Mouse (Mus musculus) limb, embryonic 15.5 days (tissue): ENCODE results near the gene Gm20532. TPM values are rescaled to one million over a fixed set of nuclear protein-coding genes. Genes with fewer than 3 reads are reported as not detected.

Source experiments
- ATAC-seq: fragments of 200-750 bp; cut with Nextera tagmentation; 2 replicates; pipeline ENCODE4 v1.8.0; 2017; ENCODE audit warnings: low read depth, moderate TSS enrichment; ENCODE audit not compliant: insufficient number of reproducible peaks, low FRiP score, low TSS enrichment
- H3K27ac ChIP-seq: fragments of 300-500 bp; sonication (generic); 2 replicates; pipeline ENCODE4 v1.5.1; 2015; ENCODE audit warnings: moderate library complexity, mild to moderate bottlenecking, inconsistent platforms
- H3K27me3 ChIP-seq: fragments of 300-500 bp; sonication (generic); 2 replicates; pipeline ENCODE4 v1.6.1; 2015; ENCODE audit warnings: inconsistent platforms
- H3K36me3 ChIP-seq: fragments of 300-500 bp; sonication (generic); 2 replicates; pipeline ENCODE4 v1.6.1; 2015; ENCODE audit warnings: inconsistent platforms
- H3K4me1 ChIP-seq: fragments of 300-500 bp; sonication (generic); 2 replicates; pipeline ENCODE4 v1.6.1; 2015; ENCODE audit warnings: inconsistent platforms
- H3K4me2 ChIP-seq: fragments of 300-500 bp; sonication (generic); 2 replicates; pipeline ENCODE4 v1.6.1; 2015; ENCODE audit warnings: mild to moderate bottlenecking, inconsistent platforms
- H3K4me3 ChIP-seq: fragments of 300-500 bp; sonication (generic); 2 replicates; pipeline ENCODE4 v1.5.1; 2015; ENCODE audit warnings: mild to moderate bottlenecking, inconsistent platforms
- H3K9ac ChIP-seq: fragments of 300-500 bp; sonication (generic); 2 replicates; pipeline ENCODE4 v1.6.1; 2015; ENCODE audit warnings: inconsistent platforms
- H3K9me3 ChIP-seq: fragments of 300-500 bp; sonication (generic); 2 replicates; pipeline ENCODE4 v1.6.1; 2016; ENCODE audit warnings: inconsistent platforms
- WGBS: fragments of 180-500 bp; shearing (Covaris S2); methylation state at CpG from one replicate; pipeline ENCODE4 v1.1.7; 2015; 5-methylcytosine and 5-hydroxymethylcytosine counted together
- polyA plus RNA-seq: library from polyadenylated mRNA; unstranded; fragments of >200 nt; fragmentation: Nextera tagmentation; extraction: Ambion mirVana; gene quantifications from 2 replicates; pipeline ENCODE4 v1.2.1, GENCODE M21; 2015

Gene Gm20532
- polyA plus RNA-seq, 1 experiment from 2014 or later = not detected

GRCm38 (mm10) chr2:26589284-26589683 is 2.8 kb downstream of the Gm20532 start:
- Histone ChIP-seq H3K36me3 (peaks cover 26% of the 10 kb centered on the region), H3K4me2 (no peak overlapping the region), H3K27ac (no peak overlapping the region), H3K4me3 (no peak overlapping the region), H3K4me1 (peaks cover 25% of the 10 kb centered on the region), H3K9ac (no peak overlapping the region), H3K27me3 (no peaks in the 10 kb centered on the region), H3K9me3 (no peaks in the 10 kb centered on the region)
- 86% methylated on average over 10 of the region's 10 CpGs for WGBS
- ATAC-seq = no peak

GRCm38 (mm10) chr2:26590282-26590681 is 3.8 kb downstream of the Gm20532 start:
- H3K4me2 ChIP-seq = no peak overlapping the region
- no peaks in the 10 kb centered on the region for H3K27me3 ChIP-seq
- WGBS = 93% methylated on average over 7 of the region's 7 CpGs
- no peak for ATAC-seq
- 0 out of 2 replicates have a peak overlapping the region, but pooled peaks have one; percentile 5 for H3K27ac ChIP-seq
- H3K4me3 ChIP-seq = no peak overlapping the region
- H3K9me3 ChIP-seq = no peaks in the 10 kb centered on the region
- H3K4me1 ChIP-seq = peaks cover 25% of the 10 kb centered on the region
- H3K9ac ChIP-seq = no peak overlapping the region
- peaks cover 35% of the 10 kb centered on the region for H3K36me3 ChIP-seq

GRCm38 (mm10) chr2:26590962-26591361 is 4.5 kb downstream of the Gm20532 start:
- Histone ChIP-seq H3K9me3 (no peaks in the 10 kb centered on the region), H3K36me3 (peaks cover 42% of the 10 kb centered on the region), H3K27me3 (no peaks in the 10 kb centered on the region), H3K4me3 (no peak overlapping the region), H3K27ac (no peak overlapping the region), H3K9ac (no peak overlapping the region), H3K4me2 (no peak overlapping the region), H3K4me1 (peaks cover 25% of the 10 kb centered on the region)
- no peak for ATAC-seq
- WGBS = 86% methylated on average over 7 of the region's 7 CpGs

- Histone ChIP-seq H3K9me3 (no peaks in the 10 kb centered on the region), H3K9ac (no peak overlapping the region), H3K4me3 (no peak overlapping the region), H3K27me3 (no peaks in the 10 kb centered on the region), H3K36me3 (peaks cover 46% of the 10 kb centered on the region), H3K27ac (no peak overlapping the region), H3K4me1 (peaks cover 21% of the 10 kb centered on the region), H3K4me2 (no peak overlapping the region)
- no peak for ATAC-seq
- 82% methylated on average over 12 of the region's 12 CpGs for WGBS
Observed at GRCm38 (mm10) chr2:26591416-26591815, 5.0 kb downstream of the Gm20532 start.

GRCm38 (mm10) chr2:26593211-26594021 is 7.0 kb downstream of the Gm20532 start:
- H3K4me2 ChIP-seq = no peak overlapping the region
- H3K4me3 ChIP-seq = no peak overlapping the region
- H3K36me3 ChIP-seq = peaks cover 46% of the 10 kb centered on the region
- no peaks in the 10 kb centered on the region for H3K27me3 ChIP-seq
- H3K9me3 ChIP-seq = no peaks in the 10 kb centered on the region
- no peak overlapping the region for H3K27ac ChIP-seq
- ATAC-seq = no peak
- peaks cover 12% of the 10 kb centered on the region for H3K4me1 ChIP-seq
- 65% methylated on average over 9 of the region's 9 CpGs for WGBS
- no peak overlapping the region for H3K9ac ChIP-seq

- H3K4me1 ChIP-seq = 0 out of 2 replicates have a peak, but pooled peaks cover 8% of the 10 kb centered on the region
- H3K4me3 ChIP-seq = no peak overlapping the region
- peaks cover 46% of the 10 kb centered on the region for H3K36me3 ChIP-seq
- ATAC-seq = no peak
- no peak overlapping the region for H3K4me2 ChIP-seq
- no peak overlapping the region for H3K9ac ChIP-seq
- 63% methylated on average over 9 of the region's 9 CpGs for WGBS
- H3K27ac ChIP-seq = no peak overlapping the region
- no peaks in the 10 kb centered on the region for H3K9me3 ChIP-seq
- H3K27me3 ChIP-seq = no peaks in the 10 kb centered on the region
Observed at GRCm38 (mm10) chr2:26594022-26594346, 7.5 kb downstream of the Gm20532 start.

GRCm38 (mm10) chr2:26594461-26594933 is 8.1 kb downstream of the Gm20532 start:
- 0 out of 2 replicates have a peak, but pooled peaks cover 8% of the 10 kb centered on the region for H3K4me1 ChIP-seq
- H3K4me3 ChIP-seq = no peak overlapping the region
- 86% methylated on average over 7 of the region's 7 CpGs for WGBS
- no peak for ATAC-seq
- no peaks in the 10 kb centered on the region for H3K27me3 ChIP-seq
- H3K9me3 ChIP-seq = no peaks in the 10 kb centered on the region
- no peak overlapping the region for H3K9ac ChIP-seq
- H3K27ac ChIP-seq = no peak overlapping the region
- no peak overlapping the region for H3K4me2 ChIP-seq
- peaks cover 46% of the 10 kb centered on the region for H3K36me3 ChIP-seq

- no peak overlapping the region for H3K9ac ChIP-seq
- 78% methylated on average over 6 of the region's 6 CpGs for WGBS
- H3K4me2 ChIP-seq = no peak overlapping the region
- H3K27ac ChIP-seq = no peak overlapping the region
- no peak; the same call in 1 of the 2 replicates for ATAC-seq
- no peaks in the 10 kb centered on the region for H3K27me3 ChIP-seq
- H3K4me3 ChIP-seq = no peak overlapping the region
- H3K9me3 ChIP-seq = no peaks in the 10 kb centered on the region
- peaks cover 46% of the 10 kb centered on the region for H3K36me3 ChIP-seq
- 0 out of 2 replicates have a peak, but pooled peaks cover 8% of the 10 kb centered on the region for H3K4me1 ChIP-seq
Observed at GRCm38 (mm10) chr2:26594934-26595724, 8.7 kb downstream of the Gm20532 start.

- Histone ChIP-seq H3K9me3 (no peaks in the 10 kb centered on the region), H3K4me3 (no peak overlapping the region), H3K4me1 (0 out of 2 replicates have a peak, but pooled peaks cover 7% of the 10 kb centered on the region), H3K27ac (no peak overlapping the region), H3K27me3 (no peaks in the 10 kb centered on the region), H3K9ac (no peak overlapping the region), H3K36me3 (peaks cover 46% of the 10 kb centered on the region), H3K4me2 (no peak overlapping the region)
- WGBS = 82% methylated on average over 11 of the region's 11 CpGs
- ATAC-seq = 0 out of 2 replicates have a peak, but pooled peaks have one; percentile 41
Observed at GRCm38 (mm10) chr2:26595725-26596435, 9.4 kb downstream of the Gm20532 start.

GRCm38 (mm10) chr2:26596898-26597297 is 10.5 kb downstream of the Gm20532 start:
- ATAC-seq = no peak
- 95% methylated on average over 3 of the region's 3 CpGs for WGBS

GRCm38 (mm10) chr2:26597810-26598209 is 11.4 kb downstream of the Gm20532 start:
- WGBS = 85% methylated on average over 2 of the region's 2 CpGs
- no peaks in the 10 kb centered on the region for H3K9me3 ChIP-seq
- no peak overlapping the region for H3K9ac ChIP-seq
- peaks cover 32% of the 10 kb centered on the region for H3K36me3 ChIP-seq
- no peaks in the 10 kb centered on the region for H3K27me3 ChIP-seq
- H3K4me1 ChIP-seq = peaks cover 4% of the 10 kb centered on the region
- no peak overlapping the region for H3K4me2 ChIP-seq
- no peak overlapping the region for H3K4me3 ChIP-seq
- ATAC-seq = no peak
- H3K27ac ChIP-seq = no peak overlapping the region

More at GRCm38 (mm10) chr2:26596898-26597297, 10.5 kb downstream of the Gm20532 start:
- H3K27ac ChIP-seq = no peak overlapping the region
- H3K27me3 ChIP-seq = no peaks in the 10 kb centered on the region
- H3K9me3 ChIP-seq = no peaks in the 10 kb centered on the region
- no peaks in the 10 kb centered on the region for H3K4me1 ChIP-seq
- H3K9ac ChIP-seq = no peak overlapping the region
- H3K4me2 ChIP-seq = no peak overlapping the region
- H3K4me3 ChIP-seq = no peak overlapping the region
- peaks cover 40% of the 10 kb centered on the region for H3K36me3 ChIP-seq
